Mouse (Mus musculus) brain, embryonic 18.5 days (tissue): ENCODE results near the gene Olfr99.
"Not testable (repeated sequence)": the region's sequence is repeated elsewhere in the genome, so short reads cannot be mapped to it uniquely, and the experiment has no call there.

Experiments
- DNase-seq: peaks from one replicate; pipeline ENCODE4 v3.0.0-alpha.2; 2012; ENCODE audit warnings: low read depth, low spot score

Gene Olfr99

GRCm38 (mm10) chr17:37283360-37283759, at the start of gene Olfr99:
TSS of gene Olfr99 (minus strand) at chr17:37283460.
- no peak for DNase-seq

GRCm38 (mm10) chr17:37316954-37317353, 33.7 kb upstream of the Olfr99 start, which contains the start of gene Olfr102:
TSS of gene Olfr102 (minus strand) at chr17:37317054.
- no peak for DNase-seq

- no peak for DNase-seq
These were observed 27.0 kb upstream of the Olfr99 start for GRCm38 (mm10) chr17:37310146-37310699.

- DNase-seq, result no peak
These were observed 25.2 kb upstream of the Olfr99 start for GRCm38 (mm10) chr17:37308483-37308882.

- DNase-seq, result no peak
These were observed 21.0 kb upstream of the Olfr99 start, which contains the start of gene Olfr101 for GRCm38 (mm10) chr17:37304213-37304612. TSS of gene Olfr101 (minus strand) at chr17:37304313.

- DNase-seq, result no peak
These were observed 2.9 kb downstream of the Olfr99 start for GRCm38 (mm10) chr17:37280331-37280730.

GRCm38 (mm10) chr17:37276573-37276972, 6.7 kb downstream of the Olfr99 start:
- no peak for DNase-seq

- no peak for DNase-seq
These were observed 7.5 kb downstream of the Olfr99 start for GRCm38 (mm10) chr17:37275626-37276248.

- no peak for DNase-seq
These were observed 12.6 kb downstream of the Olfr99 start for GRCm38 (mm10) chr17:37270702-37271092.

GRCm38 (mm10) chr17:37270058-37270701, 13.1 kb downstream of the Olfr99 start, which contains the start of gene H2-M3:
TSS of gene H2-M3 (plus strand) at chr17:37270220.
- peak; percentile 54 for DNase-seq

GRCm38 (mm10) chr17:37263626-37264025, 19.6 kb downstream of the Olfr99 start, which contains the start of gene Olfr98:
TSS of gene Olfr98 (minus strand) at chr17:37263749.
- no peak for DNase-seq

GRCm38 (mm10) chr17:37250544-37250943, 32.7 kb downstream of the Olfr99 start:
- DNase-seq, result no peak

GRCm38 (mm10) chr17:37249460-37249859, 33.8 kb downstream of the Olfr99 start:
- DNase-seq, result no peak

- DNase-seq, result no peak
These were observed 36.5 kb downstream of the Olfr99 start for GRCm38 (mm10) chr17:37246715-37247114.

- DNase-seq, result no peak
These were observed 41.1 kb downstream of the Olfr99 start for GRCm38 (mm10) chr17:37242198-37242597.

GRCm38 (mm10) chr17:37237230-37237629, 46.0 kb downstream of the Olfr99 start, which contains the start of gene Olfr97:
TSS of gene Olfr97 (minus strand) at chr17:37237330.
- DNase-seq, result not testable (repeated sequence)
